In the genomic region with DNA sequence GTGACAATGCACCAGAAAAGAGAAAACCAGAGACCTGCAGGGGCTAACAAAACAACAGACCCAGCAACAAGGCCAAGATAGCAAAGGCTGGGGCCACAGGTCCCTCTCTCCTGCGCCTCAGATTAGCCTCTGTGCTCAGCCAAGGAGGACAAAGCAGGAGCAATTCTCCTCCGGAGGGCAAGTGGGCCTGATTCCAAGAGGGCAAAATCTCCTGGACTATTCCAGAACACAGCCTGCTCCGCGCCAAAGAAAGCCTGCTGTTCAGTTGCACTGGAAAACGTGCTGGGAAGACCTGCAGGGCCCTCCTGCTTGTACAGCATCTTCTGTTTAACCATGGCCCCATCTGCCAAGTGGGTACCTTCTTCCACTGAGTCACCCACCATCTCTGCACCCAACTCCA, we compare ENCODE assay signal across 27 mouse cellular contexts. TPM values are rescaled to one million over a fixed set of nuclear protein-coding genes. Genes with fewer than 3 reads are reported as not detected.
DNase-seq lines count a peak whose midpoint lies in the region; ATAC-seq and TF ChIP-seq lines count a peak whose summit lies in the region.
"Had no signal": no experiment of that assay in that cellular context is flagged by ENCODE, and none has a peak within 500 bp of the region (broad histone marks: within the 10 kb centered on the region; RNA-seq: fewer than 3 reads in every experiment).

No protein-coding gene starts in this region.

- intact Hi-C loops in gastrocnemius, adult 2 months (cut with DNase I): no loop called here

- TF ChIP-seq CTCF in midbrain, postnatal 0 days (IDR thresholded peaks at IDR 0.05): no peak
- TF ChIP-seq CTCF in gastrocnemius, adult 2 months (IDR thresholded peaks at IDR 0.05): no peak

- 0 out of 2 replicates have a peak overlapping the region, but pooled peaks have one; percentile 25 for H3K27ac ChIP-seq in forebrain, embryonic 10.5 days
- no peak overlapping the region for H3K27ac ChIP-seq in forebrain, embryonic 16.5 days (ENCODE audit: low read length)
- H3K27ac ChIP-seq in midbrain, embryonic 10.5 days (replicated peaks): 0 out of 2 replicates have a peak overlapping the region, but pooled peaks have one; percentile 14
- H3K27ac ChIP-seq in midbrain, postnatal 0 days (ENCODE audit: low read depth, low read length): no peak overlapping the region
- H3K27ac ChIP-seq in embryonic facial prominence, embryonic 10.5 days (replicated peaks): peak overlapping the region; percentile 24; the same call in 1 of the 2 replicates
- no peak overlapping the region for H3K27ac ChIP-seq in gastrocnemius, adult 2 months
- H3K27ac ChIP-seq: embryonic facial prominence, embryonic 15.5 days; hindbrain, embryonic 15.5 days; kidney, postnatal 0 days; liver, embryonic 13.5 days; macrophage; stomach, embryonic 15.5 days had no signal

- H3K4me2 ChIP-seq in forebrain, embryonic 16.5 days (ENCODE audit: low read length): no peak overlapping the region
- H3K4me2 ChIP-seq in midbrain, postnatal 0 days (ENCODE audit: low read depth, low read length, poor library complexity, severe bottlenecking): no peak overlapping the region
- H3K4me2 ChIP-seq: embryonic facial prominence, embryonic 15.5 days; hindbrain, embryonic 15.5 days; liver, embryonic 13.5 days; stomach, embryonic 15.5 days had no signal

- peaks cover 25% of the 10 kb centered on the region for H3K4me1 ChIP-seq in forebrain, embryonic 10.5 days
- H3K4me1 ChIP-seq in forebrain, embryonic 16.5 days (replicated peaks; ENCODE audit: control insufficient read depth, insufficient read depth, low read length): peaks cover 8% of the 10 kb centered on the region
- H3K4me1 ChIP-seq in midbrain, embryonic 10.5 days: peaks cover 20% of the 10 kb centered on the region
- H3K4me1 ChIP-seq in midbrain, postnatal 0 days (ENCODE audit: insufficient read depth, low read length): peaks cover 4% of the 10 kb centered on the region
- 0 out of 2 replicates have a peak, but pooled peaks cover 7% of the 10 kb centered on the region for H3K4me1 ChIP-seq in embryonic facial prominence, embryonic 10.5 days
- H3K4me1 ChIP-seq: embryonic facial prominence, embryonic 15.5 days; stomach, embryonic 15.5 days had no signal

- no peaks in the 10 kb centered on the region for H3K36me3 ChIP-seq in forebrain, embryonic 10.5 days (replicated peaks)
- no peaks in the 10 kb centered on the region for H3K36me3 ChIP-seq in forebrain, embryonic 16.5 days (ENCODE audit: control insufficient read depth, insufficient read depth)
- no peaks in the 10 kb centered on the region for H3K36me3 ChIP-seq in midbrain, embryonic 10.5 days
- H3K36me3 ChIP-seq in midbrain, postnatal 0 days (ENCODE audit: insufficient read depth, low read length): no peaks in the 10 kb centered on the region
- H3K36me3 ChIP-seq in embryonic facial prominence, embryonic 10.5 days (replicated peaks): no peaks in the 10 kb centered on the region
- H3K36me3 ChIP-seq: embryonic facial prominence, embryonic 15.5 days; hindbrain, embryonic 10.5 days; hindbrain, embryonic 15.5 days; liver, embryonic 13.5 days; stomach, embryonic 15.5 days had no signal

- H3K4me3 ChIP-seq in forebrain, embryonic 10.5 days: no peak overlapping the region
- H3K4me3 ChIP-seq in forebrain, embryonic 16.5 days (replicated peaks; ENCODE audit: low read length): no peak overlapping the region
- no peak overlapping the region for H3K4me3 ChIP-seq in midbrain, embryonic 10.5 days
- H3K4me3 ChIP-seq in midbrain, postnatal 0 days (ENCODE audit: low read depth, low read length): no peak overlapping the region
- H3K4me3 ChIP-seq in embryonic facial prominence, embryonic 10.5 days: no peak overlapping the region
- H3K4me3 ChIP-seq in gastrocnemius, adult 2 months: no peak overlapping the region
- H3K4me3 ChIP-seq: embryonic facial prominence, embryonic 15.5 days; hindbrain, embryonic 10.5 days; hindbrain, embryonic 15.5 days; liver, embryonic 13.5 days; stomach, embryonic 15.5 days had no signal

- no peaks in the 10 kb centered on the region for H3K9me3 ChIP-seq in forebrain, embryonic 10.5 days
- H3K9me3 ChIP-seq in forebrain, embryonic 16.5 days (ENCODE audit: control insufficient read depth, low read length): no peaks in the 10 kb centered on the region
- no peaks in the 10 kb centered on the region for H3K9me3 ChIP-seq in midbrain, embryonic 10.5 days (replicated peaks)
- H3K9me3 ChIP-seq in midbrain, postnatal 0 days (ENCODE audit: low read length): no peaks in the 10 kb centered on the region
- no peaks in the 10 kb centered on the region for H3K9me3 ChIP-seq in embryonic facial prominence, embryonic 10.5 days
- H3K9me3 ChIP-seq: embryonic facial prominence, embryonic 15.5 days; G1E; hindbrain, embryonic 10.5 days; hindbrain, embryonic 15.5 days; liver, embryonic 13.5 days; stomach, embryonic 15.5 days had no signal

- DNase-seq in forebrain, embryonic 10.5 days (ENCODE audit: extremely low spot score, low spot score): no peak
- no peak for DNase-seq in midbrain, embryonic 10.5 days (ENCODE audit: low spot score)
- DNase-seq in midbrain, postnatal 0 days (ENCODE audit: low spot score): no peak
- no peak for DNase-seq in embryonic facial prominence, embryonic 10.5 days (ENCODE audit: low spot score)
- DNase-seq in kidney, postnatal 36 days: peak; percentile 59 to 78
- no peak for DNase-seq in gastrocnemius, adult 2 months
- no peak for DNase-seq in lung, postnatal 25 days (ENCODE audit: low spot score)
- DNase-seq: adrenal gland, postnatal 14 days; cerebellum, adult 9-10 months; heart, postnatal 14 days; left cerebral cortex, postnatal 4 days; liver, embryonic 13.5 days; lung, adult 18-20 months; midbrain, embryonic 14.5 days; right cerebral cortex, postnatal 25 days had no signal

- WGBS in forebrain, embryonic 10.5 days: 88% methylated on average over 5 of the region's 5 CpGs
- 71% methylated on average over 5 of the region's 5 CpGs for WGBS in forebrain, embryonic 16.5 days
- WGBS in midbrain, embryonic 10.5 days: 89% methylated on average over 5 of the region's 5 CpGs
- WGBS in midbrain, postnatal 0 days: 78% methylated on average over 5 of the region's 5 CpGs
- 86% methylated on average over 5 of the region's 5 CpGs for WGBS in embryonic facial prominence, embryonic 10.5 days

- ATAC-seq in forebrain, embryonic 16.5 days: no peak
- ATAC-seq in midbrain, postnatal 0 days (ENCODE audit: low FRiP score): no peak
- ATAC-seq: CD4-positive, CD25-positive, alpha-beta regulatory T cell, adult 4 months; forebrain, embryonic 14.5 days; inflammation-experienced regulatory T-cells, adult 6 months; lung, postnatal 0 days had no signal

- no peaks in the 10 kb centered on the region for H3K27me3 ChIP-seq in forebrain, embryonic 10.5 days (ENCODE audit: poor library complexity, severe bottlenecking)
- H3K27me3 ChIP-seq in forebrain, embryonic 16.5 days (replicated peaks; ENCODE audit: control insufficient read depth, insufficient read depth, low read length): no peaks in the 10 kb centered on the region
- no peaks in the 10 kb centered on the region for H3K27me3 ChIP-seq in midbrain, embryonic 10.5 days (ENCODE audit: low read depth, poor library complexity, severe bottlenecking)
- no peaks in the 10 kb centered on the region for H3K27me3 ChIP-seq in midbrain, postnatal 0 days (ENCODE audit: insufficient read depth, low read length)
- H3K27me3 ChIP-seq in embryonic facial prominence, embryonic 10.5 days (replicated peaks; ENCODE audit: low read depth, poor library complexity, severe bottlenecking): no peaks in the 10 kb centered on the region
- H3K27me3 ChIP-seq: embryonic facial prominence, embryonic 15.5 days; hindbrain, embryonic 15.5 days; liver, embryonic 13.5 days; stomach, embryonic 15.5 days had no signal

- H3K9ac ChIP-seq in forebrain, embryonic 16.5 days (replicated peaks; ENCODE audit: low read depth, low read length): no peak overlapping the region
- H3K9ac ChIP-seq in midbrain, postnatal 0 days (replicated peaks; ENCODE audit: low read length, poor library complexity, severe bottlenecking): no peak overlapping the region
- H3K9ac ChIP-seq: embryonic facial prominence, embryonic 15.5 days; hindbrain, embryonic 15.5 days; liver, embryonic 13.5 days; stomach, embryonic 15.5 days had no signal

RNA-seq across cellular contexts. Expression of a gene that starts 1.7 kb away (rescaled TPM):
- polyA plus RNA-seq in forebrain, embryonic 10.5 days (2016; fragmentation: Nextera tagmentation; extraction: Ambion mirVana): 35.0 and 39.2 TPM in 2 replicates
- polyA plus RNA-seq in forebrain, embryonic 16.5 days (2015; fragmentation: Nextera tagmentation; extraction: Ambion mirVana): 68.1 and 70.0 TPM in 2 replicates
- 36.2 and 40.6 TPM in 2 replicates for polyA plus RNA-seq in midbrain, embryonic 10.5 days (2016; fragmentation: Nextera tagmentation; extraction: Ambion mirVana)
- 69.8 and 72.5 TPM in 2 replicates for total RNA-seq in midbrain, postnatal 0 days (2014; rRNA removed)
- polyA plus RNA-seq in midbrain, postnatal 0 days (2015; fragmentation: Nextera tagmentation; extraction: Ambion mirVana): 26.6 and 29.5 TPM in 2 replicates
- 32.1 and 34.4 TPM in 2 replicates for polyA plus RNA-seq in embryonic facial prominence, embryonic 10.5 days (2016; fragmentation: Nextera tagmentation; extraction: Ambion mirVana)
- 10 to 100 TPM; 43.6 to 51.4 TPM for total RNA-seq in gastrocnemius, adult 2 months (2021)

Comparison
In these comparisons a context has a peak if more than half of its experiments do, and no peak if none do; other contexts are left out.
1. H3K27ac ChIP-seq: peak in forebrain, embryonic 10.5 days (single experiment), midbrain, embryonic 10.5 days (single experiment) and embryonic facial prominence, embryonic 10.5 days (single experiment); none in forebrain, embryonic 16.5 days (single experiment), midbrain, postnatal 0 days (single experiment) and gastrocnemius, adult 2 months (single experiment).
2. DNase-seq: peak in kidney, postnatal 36 days (2 of 2); none in forebrain, embryonic 10.5 days (single experiment), midbrain, embryonic 10.5 days (single experiment), midbrain, postnatal 0 days (single experiment), embryonic facial prominence, embryonic 10.5 days (single experiment), gastrocnemius, adult 2 months (single experiment) and lung, postnatal 25 days (single experiment).